Mouse (Mus musculus): ENCODE measurements at regions not wholly inside any gene's neighbourhood (a gene's known extent, or its start where the extent isn't known, plus 50 kb on each side); places are given as distances from the start of the nearest gene placed in this dataset.

- ATAC-seq (ENCODE audit: insufficient number of reproducible peaks, low FRiP score, low TSS enrichment, low read depth): no peak
- Histone ChIP-seq H3K27me3 (ENCODE audit: control insufficient read depth, insufficient read depth, low read length) (no peaks in the 10 kb centered on the region), H3K36me3 (ENCODE audit: control insufficient read depth, insufficient read depth, low read length) (no peaks in the 10 kb centered on the region), H3K9ac (ENCODE audit: low read length) (no peak overlapping the region), H3K9me3 (ENCODE audit: control insufficient read depth, low read length) (no peaks in the 10 kb centered on the region), H3K27ac (replicated peaks; ENCODE audit: low read depth, low read length) (no peak overlapping the region), H3K4me2 (ENCODE audit: low read depth, severe bottlenecking) (no peak overlapping the region), H3K4me1 (ENCODE audit: control insufficient read depth, insufficient read depth, low read length) (no peaks in the 10 kb centered on the region), H3K4me3 (ENCODE audit: low read depth, low read length) (no peak overlapping the region)
- no peak for DNase-seq (ENCODE audit: low spot score)
- 81% methylated on average over 4 of the region's 4 CpGs for WGBS
These were observed 480.7 kb upstream of the 4930452B06Rik start for GRCm38 (mm10) chr14:9146595-9147219.

GRCm38 (mm10) chr14:9105708-9106107 is 439.7 kb upstream of the 4930452B06Rik start:
- no peaks in the 10 kb centered on the region for H3K9me3 ChIP-seq (ENCODE audit: control insufficient read depth, low read length)

GRCm38 (mm10) chr14:9089625-9090326 is 423.7 kb upstream of the 4930452B06Rik start:
- Histone ChIP-seq H3K9me3 (ENCODE audit: control insufficient read depth, low read length) (no peaks in the 10 kb centered on the region), H3K4me2 (ENCODE audit: low read depth, severe bottlenecking) (no peak overlapping the region), H3K9ac (ENCODE audit: low read length) (no peak overlapping the region), H3K4me1 (ENCODE audit: control insufficient read depth, insufficient read depth, low read length) (no peaks in the 10 kb centered on the region), H3K27me3 (ENCODE audit: control insufficient read depth, insufficient read depth, low read length) (no peaks in the 10 kb centered on the region), H3K36me3 (ENCODE audit: control insufficient read depth, insufficient read depth, low read length) (no peaks in the 10 kb centered on the region), H3K4me3 (ENCODE audit: low read depth, low read length) (no peak overlapping the region), H3K27ac (replicated peaks; ENCODE audit: low read depth, low read length) (no peak overlapping the region)
- DNase-seq (ENCODE audit: low spot score) (no peak), ATAC-seq (ENCODE audit: insufficient number of reproducible peaks, low FRiP score, low TSS enrichment, low read depth) (no peak)
- 83% methylated on average over 5 of the region's 5 CpGs for WGBS

More at GRCm38 (mm10) chr14:9105708-9106107, 439.7 kb upstream of the 4930452B06Rik start:
- Histone ChIP-seq H3K9ac (ENCODE audit: low read length) (no peak overlapping the region), H3K27me3 (ENCODE audit: control insufficient read depth, insufficient read depth, low read length) (no peaks in the 10 kb centered on the region), H3K4me1 (ENCODE audit: control insufficient read depth, insufficient read depth, low read length) (no peaks in the 10 kb centered on the region), H3K4me2 (ENCODE audit: low read depth, severe bottlenecking) (no peak overlapping the region), H3K36me3 (ENCODE audit: control insufficient read depth, insufficient read depth, low read length) (no peaks in the 10 kb centered on the region), H3K4me3 (ENCODE audit: low read depth, low read length) (no peak overlapping the region), H3K27ac (replicated peaks; ENCODE audit: low read depth, low read length) (no peak overlapping the region)
- DNase-seq (ENCODE audit: low spot score) (no peak), ATAC-seq (ENCODE audit: insufficient number of reproducible peaks, low FRiP score, low TSS enrichment, low read depth) (no peak)
- WGBS: 89% methylated on average over 1 of the region's 1 CpGs

- Histone ChIP-seq H3K4me3 (ENCODE audit: low read depth, low read length) (no peak overlapping the region), H3K4me2 (ENCODE audit: low read depth, severe bottlenecking) (no peak overlapping the region), H3K27me3 (ENCODE audit: control insufficient read depth, insufficient read depth, low read length) (no peaks in the 10 kb centered on the region), H3K9me3 (ENCODE audit: control insufficient read depth, low read length) (no peaks in the 10 kb centered on the region), H3K27ac (replicated peaks; ENCODE audit: low read depth, low read length) (no peak overlapping the region), H3K4me1 (ENCODE audit: control insufficient read depth, insufficient read depth, low read length) (no peaks in the 10 kb centered on the region), H3K9ac (ENCODE audit: low read length) (no peak overlapping the region), H3K36me3 (ENCODE audit: control insufficient read depth, insufficient read depth, low read length) (no peaks in the 10 kb centered on the region)
- ATAC-seq (ENCODE audit: insufficient number of reproducible peaks, low FRiP score, low TSS enrichment, low read depth) (no peak), DNase-seq (ENCODE audit: low spot score) (no peak)
These were observed 421.1 kb upstream of the 4930452B06Rik start for GRCm38 (mm10) chr14:9087103-9087502.

GRCm38 (mm10) chr14:9079632-9080031 is 413.6 kb upstream of the 4930452B06Rik start:
- Histone ChIP-seq H3K4me2 (ENCODE audit: low read depth, severe bottlenecking) (no peak overlapping the region), H3K36me3 (ENCODE audit: control insufficient read depth, insufficient read depth, low read length) (no peaks in the 10 kb centered on the region), H3K9ac (ENCODE audit: low read length) (no peak overlapping the region), H3K27ac (replicated peaks; ENCODE audit: low read depth, low read length) (no peak overlapping the region), H3K4me1 (ENCODE audit: control insufficient read depth, insufficient read depth, low read length) (no peaks in the 10 kb centered on the region), H3K27me3 (ENCODE audit: control insufficient read depth, insufficient read depth, low read length) (no peaks in the 10 kb centered on the region), H3K9me3 (ENCODE audit: control insufficient read depth, low read length) (no peaks in the 10 kb centered on the region), H3K4me3 (ENCODE audit: low read depth, low read length) (no peak overlapping the region)
- 79% methylated on average over 2 of the region's 2 CpGs for WGBS
- ATAC-seq (ENCODE audit: insufficient number of reproducible peaks, low FRiP score, low TSS enrichment, low read depth) (no peak), DNase-seq (ENCODE audit: low spot score) (no peak)

- H3K9ac ChIP-seq (ENCODE audit: low read length): no peak overlapping the region
These were observed 413.0 kb upstream of the 4930452B06Rik start for GRCm38 (mm10) chr14:9079014-9079413.

GRCm38 (mm10) chr14:9071176-9071575 is 405.1 kb upstream of the 4930452B06Rik start:
- H3K9me3 ChIP-seq (ENCODE audit: control insufficient read depth, low read length): no peaks in the 10 kb centered on the region
- H3K27me3 ChIP-seq (ENCODE audit: control insufficient read depth, insufficient read depth, low read length): no peaks in the 10 kb centered on the region
- H3K4me3 ChIP-seq (ENCODE audit: low read depth, low read length): no peak overlapping the region
- no peak overlapping the region for H3K27ac ChIP-seq (replicated peaks; ENCODE audit: low read depth, low read length)
- H3K36me3 ChIP-seq (ENCODE audit: control insufficient read depth, insufficient read depth, low read length): no peaks in the 10 kb centered on the region
- H3K4me1 ChIP-seq (ENCODE audit: control insufficient read depth, insufficient read depth, low read length): no peaks in the 10 kb centered on the region
- no peak overlapping the region for H3K9ac ChIP-seq (ENCODE audit: low read length)
- DNase-seq (ENCODE audit: low spot score) (no peak), ATAC-seq (ENCODE audit: insufficient number of reproducible peaks, low FRiP score, low TSS enrichment, low read depth) (no peak)
- no peak overlapping the region for H3K4me2 ChIP-seq (ENCODE audit: low read depth, severe bottlenecking)
- WGBS: 84% methylated on average over 3 of the region's 3 CpGs

More at GRCm38 (mm10) chr14:9079014-9079413, 413.0 kb upstream of the 4930452B06Rik start:
- ATAC-seq (ENCODE audit: insufficient number of reproducible peaks, low FRiP score, low TSS enrichment, low read depth): no peak
- Histone ChIP-seq H3K36me3 (ENCODE audit: control insufficient read depth, insufficient read depth, low read length) (no peaks in the 10 kb centered on the region), H3K4me2 (ENCODE audit: low read depth, severe bottlenecking) (no peak overlapping the region), H3K27ac (replicated peaks; ENCODE audit: low read depth, low read length) (no peak overlapping the region), H3K9me3 (ENCODE audit: control insufficient read depth, low read length) (no peaks in the 10 kb centered on the region), H3K4me1 (ENCODE audit: control insufficient read depth, insufficient read depth, low read length) (no peaks in the 10 kb centered on the region), H3K4me3 (ENCODE audit: low read depth, low read length) (no peak overlapping the region), H3K27me3 (ENCODE audit: control insufficient read depth, insufficient read depth, low read length) (no peaks in the 10 kb centered on the region)
- DNase-seq (ENCODE audit: low spot score): no peak
- WGBS: 78% methylated on average over 1 of the region's 1 CpGs

GRCm38 (mm10) chr14:9060058-9060457 is 394.0 kb upstream of the 4930452B06Rik start:
- no peaks in the 10 kb centered on the region for H3K27me3 ChIP-seq (ENCODE audit: control insufficient read depth, insufficient read depth, low read length)
- H3K4me1 ChIP-seq (ENCODE audit: control insufficient read depth, insufficient read depth, low read length): no peaks in the 10 kb centered on the region
- DNase-seq (ENCODE audit: low spot score): no peak
- no peaks in the 10 kb centered on the region for H3K36me3 ChIP-seq (ENCODE audit: control insufficient read depth, insufficient read depth, low read length)
- no peak overlapping the region for H3K4me3 ChIP-seq (ENCODE audit: low read depth, low read length)
- no peaks in the 10 kb centered on the region for H3K9me3 ChIP-seq (ENCODE audit: control insufficient read depth, low read length)
- H3K4me2 ChIP-seq (ENCODE audit: low read depth, severe bottlenecking): no peak overlapping the region
- ATAC-seq (ENCODE audit: insufficient number of reproducible peaks, low FRiP score, low TSS enrichment, low read depth): no peak
- WGBS: 75% methylated on average over 9 of the region's 9 CpGs
- no peak overlapping the region for H3K27ac ChIP-seq (replicated peaks; ENCODE audit: low read depth, low read length)
- no peak overlapping the region for H3K9ac ChIP-seq (ENCODE audit: low read length)
